Mouse (Mus musculus): ENCODE measurements at regions not wholly inside any gene's neighbourhood (a gene's known extent, or its start where the extent isn't known, plus 50 kb on each side); places are given as distances from the start of the nearest gene placed in this dataset.

- no peak for ATAC-seq (ENCODE audit: low FRiP score, low TSS enrichment)
- Histone ChIP-seq H3K4me2 (replicated peaks; ENCODE audit: low read depth, low read length) (no peak overlapping the region), H3K9ac (ENCODE audit: low read depth, low read length) (no peak overlapping the region), H3K27ac (ENCODE audit: low read depth, low read length) (no peak overlapping the region), H3K4me1 (ENCODE audit: control insufficient read depth, insufficient read depth, low read length) (no peaks in the 10 kb centered on the region), H3K36me3 (ENCODE audit: control insufficient read depth, insufficient read depth, low read length) (no peaks in the 10 kb centered on the region), H3K9me3 (ENCODE audit: control insufficient read depth, low read length) (no peaks in the 10 kb centered on the region), H3K4me3 (ENCODE audit: low read length) (no peak overlapping the region), H3K27me3 (ENCODE audit: control insufficient read depth, insufficient read depth, low read length) (no peaks in the 10 kb centered on the region)
- WGBS: 73% methylated on average over 3 of the region's 3 CpGs
Observed at GRCm38 (mm10) chr12:96154095-96154494, 462.1 kb downstream of the Flrt2 start.

GRCm38 (mm10) chr12:96167551-96167950 is 475.5 kb downstream of the Flrt2 start:
- Histone ChIP-seq H3K9ac (ENCODE audit: low read depth, low read length) (no peak overlapping the region), H3K4me3 (ENCODE audit: low read length) (no peak overlapping the region), H3K9me3 (ENCODE audit: control insufficient read depth, low read length) (no peaks in the 10 kb centered on the region), H3K27me3 (ENCODE audit: control insufficient read depth, insufficient read depth, low read length) (no peaks in the 10 kb centered on the region), H3K27ac (ENCODE audit: low read depth, low read length) (no peak overlapping the region), H3K4me2 (replicated peaks; ENCODE audit: low read depth, low read length) (no peak overlapping the region), H3K4me1 (ENCODE audit: control insufficient read depth, insufficient read depth, low read length) (no peaks in the 10 kb centered on the region), H3K36me3 (ENCODE audit: control insufficient read depth, insufficient read depth, low read length) (no peaks in the 10 kb centered on the region)
- ATAC-seq (ENCODE audit: low FRiP score, low TSS enrichment): no peak
- WGBS: 76% methylated on average over 1 of the region's 1 CpGs

GRCm38 (mm10) chr12:96198928-96199327 is 506.9 kb downstream of the Flrt2 start:
- 74% methylated on average over 1 of the region's 1 CpGs for WGBS
- Histone ChIP-seq H3K9ac (ENCODE audit: low read depth, low read length) (no peak overlapping the region), H3K4me1 (ENCODE audit: control insufficient read depth, insufficient read depth, low read length) (no peaks in the 10 kb centered on the region), H3K27me3 (ENCODE audit: control insufficient read depth, insufficient read depth, low read length) (no peaks in the 10 kb centered on the region), H3K36me3 (ENCODE audit: control insufficient read depth, insufficient read depth, low read length) (no peaks in the 10 kb centered on the region), H3K4me2 (replicated peaks; ENCODE audit: low read depth, low read length) (no peak overlapping the region), H3K4me3 (ENCODE audit: low read length) (no peak overlapping the region), H3K27ac (ENCODE audit: low read depth, low read length) (no peak overlapping the region), H3K9me3 (ENCODE audit: control insufficient read depth, low read length) (no peaks in the 10 kb centered on the region)
- ATAC-seq (ENCODE audit: low FRiP score, low TSS enrichment): no peak

GRCm38 (mm10) chr12:96201855-96202254 is 509.8 kb downstream of the Flrt2 start:
- 90% methylated on average over 1 of the region's 1 CpGs for WGBS
- Histone ChIP-seq H3K4me2 (replicated peaks; ENCODE audit: low read depth, low read length) (no peak overlapping the region), H3K9ac (ENCODE audit: low read depth, low read length) (no peak overlapping the region), H3K9me3 (ENCODE audit: control insufficient read depth, low read length) (no peaks in the 10 kb centered on the region), H3K4me1 (ENCODE audit: control insufficient read depth, insufficient read depth, low read length) (no peaks in the 10 kb centered on the region), H3K36me3 (ENCODE audit: control insufficient read depth, insufficient read depth, low read length) (no peaks in the 10 kb centered on the region), H3K27ac (ENCODE audit: low read depth, low read length) (no peak overlapping the region), H3K4me3 (ENCODE audit: low read length) (no peak overlapping the region), H3K27me3 (ENCODE audit: control insufficient read depth, insufficient read depth, low read length) (no peaks in the 10 kb centered on the region)
- no peak for ATAC-seq (ENCODE audit: low FRiP score, low TSS enrichment)

GRCm38 (mm10) chr12:96226446-96226845 is 534.4 kb downstream of the Flrt2 start:
- WGBS: 71% methylated on average over 1 of the region's 1 CpGs
- Histone ChIP-seq H3K9me3 (ENCODE audit: control insufficient read depth, low read length) (no peaks in the 10 kb centered on the region), H3K36me3 (ENCODE audit: control insufficient read depth, insufficient read depth, low read length) (no peaks in the 10 kb centered on the region), H3K27ac (ENCODE audit: low read depth, low read length) (no peak overlapping the region), H3K4me2 (replicated peaks; ENCODE audit: low read depth, low read length) (no peak overlapping the region), H3K27me3 (ENCODE audit: control insufficient read depth, insufficient read depth, low read length) (no peaks in the 10 kb centered on the region), H3K9ac (ENCODE audit: low read depth, low read length) (no peak overlapping the region), H3K4me1 (ENCODE audit: control insufficient read depth, insufficient read depth, low read length) (no peaks in the 10 kb centered on the region), H3K4me3 (ENCODE audit: low read length) (no peak overlapping the region)
- ATAC-seq (ENCODE audit: low FRiP score, low TSS enrichment): no peak

- H3K27ac ChIP-seq (ENCODE audit: low read depth, low read length): no peak overlapping the region
- H3K9ac ChIP-seq (ENCODE audit: low read depth, low read length): no peak overlapping the region
- no peak overlapping the region for H3K4me3 ChIP-seq (ENCODE audit: low read length)
- 93% methylated on average over 3 of the region's 3 CpGs for WGBS
- H3K4me1 ChIP-seq (ENCODE audit: control insufficient read depth, insufficient read depth, low read length): no peaks in the 10 kb centered on the region
- no peak overlapping the region for H3K4me2 ChIP-seq (replicated peaks; ENCODE audit: low read depth, low read length)
- no peaks in the 10 kb centered on the region for H3K36me3 ChIP-seq (ENCODE audit: control insufficient read depth, insufficient read depth, low read length)
- H3K9me3 ChIP-seq (ENCODE audit: control insufficient read depth, low read length): no peaks in the 10 kb centered on the region
- no peak for ATAC-seq (ENCODE audit: low FRiP score, low TSS enrichment)
- no peaks in the 10 kb centered on the region for H3K27me3 ChIP-seq (ENCODE audit: control insufficient read depth, insufficient read depth, low read length)
Observed at GRCm38 (mm10) chr12:96228714-96229113, 536.7 kb downstream of the Flrt2 start.

- Histone ChIP-seq H3K27ac (ENCODE audit: low read depth, low read length) (no peak overlapping the region), H3K4me2 (replicated peaks; ENCODE audit: low read depth, low read length) (no peak overlapping the region), H3K9me3 (ENCODE audit: control insufficient read depth, low read length) (no peaks in the 10 kb centered on the region), H3K36me3 (ENCODE audit: control insufficient read depth, insufficient read depth, low read length) (no peaks in the 10 kb centered on the region), H3K9ac (ENCODE audit: low read depth, low read length) (no peak overlapping the region), H3K27me3 (ENCODE audit: control insufficient read depth, insufficient read depth, low read length) (no peaks in the 10 kb centered on the region), H3K4me3 (ENCODE audit: low read length) (no peak overlapping the region), H3K4me1 (ENCODE audit: control insufficient read depth, insufficient read depth, low read length) (no peaks in the 10 kb centered on the region)
- WGBS: 100% methylated on average over 1 of the region's 1 CpGs
- ATAC-seq (ENCODE audit: low FRiP score, low TSS enrichment): no peak
Observed at GRCm38 (mm10) chr12:96235510-96235909, 543.5 kb downstream of the Flrt2 start.

GRCm38 (mm10) chr12:96235996-96236525 is 544.0 kb downstream of the Flrt2 start:
- WGBS: 33% methylated on average over 3 of the region's 3 CpGs
- H3K9ac ChIP-seq (ENCODE audit: low read depth, low read length): no peak overlapping the region
- H3K36me3 ChIP-seq (ENCODE audit: control insufficient read depth, insufficient read depth, low read length): no peaks in the 10 kb centered on the region
- ATAC-seq (ENCODE audit: low FRiP score, low TSS enrichment): peak; percentile 78
- no peaks in the 10 kb centered on the region for H3K9me3 ChIP-seq (ENCODE audit: control insufficient read depth, low read length)
- H3K4me1 ChIP-seq (ENCODE audit: control insufficient read depth, insufficient read depth, low read length): no peaks in the 10 kb centered on the region
- no peak overlapping the region for H3K4me2 ChIP-seq (replicated peaks; ENCODE audit: low read depth, low read length)
- no peak overlapping the region for H3K4me3 ChIP-seq (ENCODE audit: low read length)
- H3K27me3 ChIP-seq (ENCODE audit: control insufficient read depth, insufficient read depth, low read length): no peaks in the 10 kb centered on the region
- no peak overlapping the region for H3K27ac ChIP-seq (ENCODE audit: low read depth, low read length)

GRCm38 (mm10) chr12:96239642-96240041 is 547.6 kb downstream of the Flrt2 start:
- H3K4me3 ChIP-seq (ENCODE audit: low read length): no peak overlapping the region
- H3K27me3 ChIP-seq (ENCODE audit: control insufficient read depth, insufficient read depth, low read length): no peaks in the 10 kb centered on the region
- no peak for ATAC-seq (ENCODE audit: low FRiP score, low TSS enrichment)
- H3K9me3 ChIP-seq (ENCODE audit: control insufficient read depth, low read length): no peaks in the 10 kb centered on the region
- no peak overlapping the region for H3K4me2 ChIP-seq (replicated peaks; ENCODE audit: low read depth, low read length)
- no peaks in the 10 kb centered on the region for H3K36me3 ChIP-seq (ENCODE audit: control insufficient read depth, insufficient read depth, low read length)
- no peak overlapping the region for H3K9ac ChIP-seq (ENCODE audit: low read depth, low read length)
- WGBS: 41% methylated on average over 2 of the region's 2 CpGs
- H3K4me1 ChIP-seq (ENCODE audit: control insufficient read depth, insufficient read depth, low read length): no peaks in the 10 kb centered on the region
- no peak overlapping the region for H3K27ac ChIP-seq (ENCODE audit: low read depth, low read length)

Measured in kidney, embryonic 14.5 days (tissue).